In the genomic region with DNA sequence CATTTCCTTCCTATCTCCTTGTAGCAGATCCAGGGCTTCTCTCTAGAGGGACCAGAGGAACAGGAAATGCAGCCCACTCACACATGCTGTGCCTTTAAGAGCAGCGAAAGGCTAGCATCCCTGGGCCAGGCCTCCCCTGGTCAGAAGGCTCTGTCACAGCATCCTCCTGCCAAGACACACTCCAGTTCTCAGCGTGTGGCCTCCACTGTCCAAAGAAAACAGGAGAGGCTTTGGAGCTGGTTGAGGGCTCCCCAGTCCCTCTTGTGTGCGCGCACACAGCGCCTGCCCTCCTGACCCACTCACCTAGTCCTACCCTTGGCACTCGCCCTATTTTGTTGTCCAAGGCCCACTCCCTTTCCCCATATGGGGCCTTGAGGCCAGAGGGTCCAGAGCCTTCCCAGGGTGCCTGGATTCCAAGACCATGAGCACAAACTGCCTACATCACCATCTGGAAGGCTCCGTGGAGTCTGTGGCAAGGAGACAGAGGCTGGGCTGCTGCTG, we compare ENCODE assay signal across 10 mouse cellular contexts.
DNase-seq lines count a peak whose midpoint lies in the region; ATAC-seq lines count a peak whose summit lies in the region.
"Had no signal": no experiment of that assay in that cellular context is flagged by ENCODE, and none has a peak within 500 bp of the region (broad histone marks: within the 10 kb centered on the region; RNA-seq: fewer than 3 reads in every experiment).

No protein-coding gene starts in this region.

- H3K4me3 ChIP-seq in hindbrain, embryonic 10.5 days: no peak overlapping the region
- H3K4me3 ChIP-seq in hindbrain, embryonic 11.5 days (ENCODE audit: low read depth, low read length): no peak overlapping the region
- H3K4me3 ChIP-seq in heart, embryonic 10.5 days: no peak overlapping the region

- H3K4me2 ChIP-seq in hindbrain, embryonic 11.5 days (replicated peaks; ENCODE audit: low read depth, low read length): no peak overlapping the region

- no peak overlapping the region for H3K9ac ChIP-seq in hindbrain, embryonic 11.5 days (ENCODE audit: low read depth, low read length)
- H3K9ac ChIP-seq: liver, embryonic 14.5 days had no signal

- WGBS in hindbrain, embryonic 10.5 days: 40% methylated on average over 7 of the region's 7 CpGs
- WGBS in hindbrain, embryonic 11.5 days: 41% methylated on average over 7 of the region's 7 CpGs
- 60% methylated on average over 7 of the region's 7 CpGs for WGBS in heart, embryonic 10.5 days

- H3K27me3 ChIP-seq in hindbrain, embryonic 10.5 days (ENCODE audit: insufficient read depth, poor library complexity, severe bottlenecking): peaks cover 16% of the 10 kb centered on the region
- no peaks in the 10 kb centered on the region for H3K27me3 ChIP-seq in hindbrain, embryonic 11.5 days (ENCODE audit: control insufficient read depth, insufficient read depth, low read length)
- H3K27me3 ChIP-seq in heart, embryonic 10.5 days (ENCODE audit: insufficient read depth, poor library complexity, severe bottlenecking): 0 out of 2 replicates have a peak, but pooled peaks cover 5% of the 10 kb centered on the region
- H3K27me3 ChIP-seq: CH12.LX had no signal

- no peak for DNase-seq in hindbrain, embryonic 10.5 days (ENCODE audit: low spot score)
- DNase-seq in hindbrain, embryonic 11.5 days (ENCODE audit: low spot score): no peak
- peak; percentile 75 for DNase-seq in cerebellum, adult 11 months
- DNase-seq in heart, embryonic 10.5 days (ENCODE audit: low spot score): no peak
- peak; percentile 36 to 75 for DNase-seq in kidney, postnatal 25 days
- no peak for DNase-seq in thymus, postnatal 36 days
- no peak for DNase-seq in adrenal gland, postnatal 14 days
- no peak for DNase-seq in embryo, embryonic 10.5 days (ENCODE audit: low spot score)

- ATAC-seq in hindbrain, embryonic 11.5 days (ENCODE audit: low FRiP score): no peak

- peaks cover 12% of the 10 kb centered on the region for H3K36me3 ChIP-seq in hindbrain, embryonic 10.5 days
- no peaks in the 10 kb centered on the region for H3K36me3 ChIP-seq in hindbrain, embryonic 11.5 days (ENCODE audit: control insufficient read depth, insufficient read depth, low read length)
- peaks cover 28% of the 10 kb centered on the region for H3K36me3 ChIP-seq in heart, embryonic 10.5 days

- H3K27ac ChIP-seq in hindbrain, embryonic 10.5 days: peak overlapping the region; percentile 85
- no peak overlapping the region for H3K27ac ChIP-seq in hindbrain, embryonic 11.5 days (ENCODE audit: low read depth, low read length)
- H3K27ac ChIP-seq in heart, embryonic 10.5 days: 0 out of 2 replicates have a peak overlapping the region, but pooled peaks have one; percentile 30
- H3K27ac ChIP-seq: liver, embryonic 14.5 days had no signal

- H3K9me3 ChIP-seq in hindbrain, embryonic 10.5 days: no peaks in the 10 kb centered on the region
- H3K9me3 ChIP-seq in hindbrain, embryonic 11.5 days (ENCODE audit: control insufficient read depth, low read length): no peaks in the 10 kb centered on the region
- no peaks in the 10 kb centered on the region for H3K9me3 ChIP-seq in heart, embryonic 10.5 days

- H3K4me1 ChIP-seq in hindbrain, embryonic 10.5 days (replicated peaks): peaks cover 52% of the 10 kb centered on the region
- peaks cover 10% of the 10 kb centered on the region for H3K4me1 ChIP-seq in hindbrain, embryonic 11.5 days (replicated peaks; ENCODE audit: control insufficient read depth, insufficient read depth, low read length)
- H3K4me1 ChIP-seq in heart, embryonic 10.5 days: peaks cover 67% of the 10 kb centered on the region

Comparison
In these comparisons a context has a peak if more than half of its experiments do, and no peak if none do; other contexts are left out.
1. DNase-seq: peak in cerebellum, adult 11 months (single experiment) and kidney, postnatal 25 days (2 of 2); none in hindbrain, embryonic 10.5 days (single experiment), hindbrain, embryonic 11.5 days (single experiment), heart, embryonic 10.5 days (single experiment), thymus, postnatal 36 days (0 of 2), adrenal gland, postnatal 14 days (single experiment) and embryo, embryonic 10.5 days (single experiment).